21 mouse cellular contexts compared by ENCODE assay signal in genomic region chr1:57400321-57400720, GRCm38 (mm10).
"Had no signal": no experiment of that assay in that cellular context is flagged by ENCODE, and none has a peak within 500 bp of the region (broad histone marks: within the 10 kb centered on the region; RNA-seq: fewer than 3 reads in every experiment).

No protein-coding gene starts in this region.

- H3K4me2 ChIP-seq: lung, embryonic 15.5 days; midbrain, embryonic 12.5 days; neural tube, embryonic 13.5 days; neural tube, embryonic 15.5 days had no signal

- DNase-seq: liver, postnatal 0 days; lung, adult 2 months; lung, postnatal 14 days; lung, postnatal 4 days; midbrain, embryonic 14.5 days; retina, postnatal 1 day; right cerebral cortex, adult 18-20 months; right cerebral cortex, postnatal 25 days; right cerebral cortex, postnatal 4 days; spleen, adult 18-20 months; thymus, adult 2 months; thymus, postnatal 25 days; thymus, postnatal 4 days had no signal

- H3K4me3 ChIP-seq: lung, embryonic 15.5 days; midbrain, embryonic 10.5 days; midbrain, embryonic 12.5 days; myocyte; neural tube, embryonic 13.5 days; neural tube, embryonic 15.5 days had no signal

- H3K27ac ChIP-seq: lung, embryonic 15.5 days; midbrain, embryonic 10.5 days; midbrain, embryonic 12.5 days; neural tube, embryonic 13.5 days; neural tube, embryonic 15.5 days had no signal

- H3K9me3 ChIP-seq: lung, embryonic 15.5 days; midbrain, embryonic 10.5 days; midbrain, embryonic 12.5 days; neural tube, embryonic 13.5 days; neural tube, embryonic 15.5 days had no signal

- ATAC-seq: liver, postnatal 0 days; lung, postnatal 0 days; midbrain, embryonic 16.5 days had no signal

- H3K4me1 ChIP-seq: midbrain, embryonic 12.5 days had no signal

- H3K9ac ChIP-seq: liver, postnatal 0 days; lung, embryonic 15.5 days; midbrain, embryonic 12.5 days; neural tube, embryonic 13.5 days; neural tube, embryonic 15.5 days had no signal

- H3K27me3 ChIP-seq: lung, embryonic 15.5 days; midbrain, embryonic 12.5 days; neural tube, embryonic 13.5 days; neural tube, embryonic 15.5 days had no signal
